Mouse (Mus musculus) c-Kit-positive CD71-positive TER-119-negative erythroid progenitor cells, embryonic 14.5 days (primary cell): Measurements from ENCODE around the gene Hps5.
A peak's percentile ranks its signal among the peaks of the same experiment; 100 is the strongest.

Experiments used
- DNase-seq: peaks from one replicate; pipeline ENCODE4 v3.0.0-alpha.2; 2013; ENCODE audit warnings: low read depth

Hps5 gene

DNA sequence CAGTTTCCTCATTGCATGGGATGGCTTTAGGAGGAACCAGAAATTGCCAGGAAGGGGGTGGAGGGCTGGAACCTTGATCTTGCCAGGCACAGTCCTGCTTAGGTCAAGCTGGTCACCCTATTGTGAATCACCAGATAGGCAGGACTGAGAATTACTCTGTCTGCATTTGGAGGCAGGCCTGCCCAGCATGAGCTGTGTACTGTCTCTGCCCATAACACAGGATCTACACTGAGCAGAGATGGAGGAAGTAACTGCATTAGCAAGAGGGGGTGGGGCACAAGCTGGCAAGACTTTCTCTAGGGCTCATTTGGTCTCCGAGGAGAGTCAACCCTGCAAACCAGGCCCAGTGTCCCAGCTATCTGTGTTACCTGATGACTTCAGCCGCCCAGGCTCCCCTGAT lies 60.9 kb downstream of the Hps5 start:
- DNase-seq, result no peak

DNA sequence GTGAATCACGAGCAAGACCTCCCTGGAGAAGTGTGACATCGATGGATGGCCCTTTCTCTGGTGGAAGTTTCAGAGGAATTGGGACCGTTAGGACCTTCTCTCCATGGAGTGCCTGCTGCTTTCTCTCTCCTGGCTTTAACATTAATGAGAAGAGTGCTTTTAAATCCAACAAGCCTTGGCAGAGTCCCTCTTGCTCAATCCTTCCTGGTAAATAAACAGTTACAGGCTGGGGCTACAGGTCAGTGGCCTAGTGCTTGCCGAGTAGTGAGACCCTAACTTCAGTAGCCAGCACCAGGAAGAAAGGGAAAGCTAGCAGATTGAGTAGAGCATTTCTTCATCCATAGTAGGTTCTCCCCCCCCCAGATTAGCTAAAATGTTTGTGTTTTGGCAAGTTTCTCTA lies 63.4 kb downstream of the Hps5 start, which contains the start of gene Saa4:
Gene Saa4 (minus strand): TSS at position 146 of the 400 bp plus-strand sequence.
- DNase-seq, result no peak

- DNase-seq, result no peak
Observed at GRCm38 (mm10) chr7:46727584-46727983, 68.3 kb downstream of the Hps5 start.

GRCm38 (mm10) chr7:46724396-46724795 lies 71.5 kb downstream of the Hps5 start:
- no peak for DNase-seq

- DNase-seq, result no peak
Observed at GRCm38 (mm10) chr7:46723849-46724248, 72.0 kb downstream of the Hps5 start.

DNA sequence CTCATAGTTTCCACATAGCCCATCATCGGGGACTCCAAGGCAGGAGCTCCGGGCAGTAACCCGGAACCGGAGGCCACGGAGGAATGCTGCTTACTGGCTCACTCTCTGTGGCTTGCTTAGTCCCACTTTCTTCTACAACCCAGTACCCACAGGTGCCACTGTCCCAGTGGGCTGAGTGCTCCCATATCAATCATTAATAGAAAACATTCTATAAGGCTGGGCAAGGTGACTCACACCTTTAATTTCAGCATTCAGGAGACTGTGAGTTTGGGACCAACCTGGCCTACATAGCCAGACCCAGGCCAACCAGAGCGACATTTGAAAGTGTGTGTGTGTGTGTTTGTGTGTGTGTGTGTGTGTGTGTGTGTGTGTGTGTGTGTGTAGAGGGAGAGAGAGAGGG lies 72.5 kb downstream of the Hps5 start:
- DNase-seq, result no peak

GRCm38 (mm10) chr7:46720460-46720859 lies 75.4 kb downstream of the Hps5 start:
- DNase-seq, result no peak

DNA sequence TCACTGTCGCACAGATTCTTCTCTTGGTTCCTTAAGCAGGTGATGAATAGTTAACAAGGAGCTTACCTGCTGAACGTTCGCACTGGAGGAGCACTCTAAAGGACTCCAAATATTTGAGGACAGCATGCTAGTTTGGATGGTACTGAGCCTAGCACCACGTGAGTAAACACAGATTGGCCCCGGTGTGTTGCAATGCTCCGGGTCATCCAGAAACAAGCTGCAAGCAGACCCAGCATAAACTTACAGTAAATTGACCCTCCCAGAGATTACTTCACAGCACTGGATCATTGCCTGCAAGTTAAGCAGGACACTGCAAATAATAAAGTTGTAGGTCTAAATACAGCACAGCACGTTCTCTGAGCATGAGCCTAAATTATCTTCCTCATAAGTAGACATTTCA lies 76.3 kb downstream of the Hps5 start:
- DNase-seq, result no peak

- DNase-seq, result no peak
Observed at GRCm38 (mm10) chr7:46718591-46719270, 77.1 kb downstream of the Hps5 start.

GRCm38 (mm10) chr7:46716897-46717296 lies 79.0 kb downstream of the Hps5 start:
- no peak for DNase-seq

DNA sequence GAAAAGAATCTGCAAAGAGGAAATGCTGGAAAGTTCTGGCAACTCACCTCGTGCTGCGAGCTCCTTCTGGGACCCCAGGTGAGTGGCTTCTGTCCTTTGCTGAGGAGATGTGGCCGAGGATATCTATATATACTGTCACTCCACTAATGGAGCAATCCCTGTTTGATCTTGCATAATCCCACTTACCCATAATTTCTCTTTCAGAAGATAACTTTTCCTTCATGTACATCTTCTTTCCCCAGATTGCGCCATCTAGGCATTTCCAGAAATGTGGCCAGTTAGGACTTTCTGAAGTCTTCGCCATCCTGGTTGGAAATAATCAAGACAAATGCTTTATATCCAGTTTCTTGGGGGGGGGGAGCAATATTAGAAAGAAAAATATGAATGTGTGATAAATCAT lies 80.3 kb downstream of the Hps5 start, which contains the start of gene Saa3:
Gene Saa3 (minus strand): TSS at position 101 of the 400 bp plus-strand sequence.
- no peak for DNase-seq

DNA sequence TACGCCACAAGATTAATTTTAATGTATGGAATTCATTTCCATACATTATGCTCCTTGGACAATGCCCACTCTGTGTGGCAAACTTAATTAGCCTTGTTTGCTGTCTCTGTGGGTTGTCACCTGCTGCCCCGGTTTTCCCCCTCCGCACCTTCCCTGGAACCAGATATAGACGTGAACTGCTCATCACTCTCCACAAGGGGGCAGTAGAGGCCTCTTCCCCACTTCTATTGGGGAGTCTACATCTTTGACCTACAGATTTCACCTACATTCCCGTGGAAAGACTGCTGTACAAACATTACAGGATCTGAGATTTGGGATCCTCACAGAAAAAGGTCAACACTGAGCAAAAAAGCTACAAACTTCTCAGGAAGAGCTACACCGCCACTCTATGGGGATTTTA lies 81.3 kb downstream of the Hps5 start:
- DNase-seq, result peak; percentile 61

DNA sequence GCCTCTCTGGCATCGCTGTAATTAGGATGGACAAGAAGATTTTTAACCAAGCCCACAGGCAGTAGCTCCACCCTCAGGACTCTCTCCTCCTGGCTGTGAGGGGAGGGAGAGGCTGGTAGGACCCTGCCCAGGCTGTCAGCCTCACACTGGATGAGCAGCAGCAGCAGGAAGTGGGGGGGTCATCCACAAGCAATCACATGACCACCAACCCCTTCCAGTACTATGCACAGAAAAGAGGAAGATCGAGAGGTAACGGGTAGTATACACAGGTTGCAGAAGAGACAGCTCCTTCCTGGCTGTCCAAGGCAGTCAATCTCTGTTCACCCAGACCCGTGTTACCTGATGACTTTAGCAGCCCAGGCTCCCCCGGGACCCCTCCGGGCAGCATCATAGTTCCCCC lies 83.6 kb downstream of the Hps5 start:
- no peak for DNase-seq
